Mouse (Mus musculus): Measurements from ENCODE around the gene Gm614.

GRCm38 (mm10) chrX:101256603-101257002 lies 7.2 kb downstream of the Gm614 start:
- TF ChIP-seq CTCF (IDR thresholded peaks at IDR 0.05) (peak; percentile 48), EP300 (IDR thresholded peaks at IDR 0.05; ENCODE audit: insufficient read depth, low read depth, low read length) (no peak), POLR2A (IDR thresholded peaks at IDR 0.05; ENCODE audit: insufficient read depth, low read depth, low read length) (no peak)

All from heart, adult 2 months (tissue).